ENCODE assay signal across 8 mouse cellular contexts in genomic region chr1:136670421-136670820, GRCm38 (mm10). TPM values are rescaled to one million over a fixed set of nuclear protein-coding genes. Genes with fewer than 3 reads are reported as not detected.
DNase-seq lines count a peak whose midpoint lies in the region; ATAC-seq and TF ChIP-seq lines count a peak whose summit lies in the region.

No protein-coding gene starts in this region.

- no peak for DNase-seq in liver, adult 2 months (ENCODE audit: extremely low read depth, low read depth, low spot score)
- no peak for DNase-seq in liver
- no peak for DNase-seq in embryonic facial prominence, embryonic 14.5 days (ENCODE audit: low spot score)
- no peak for DNase-seq in heart, postnatal 0 days (ENCODE audit: low spot score)
- DNase-seq in right cerebral cortex, postnatal 36 days (ENCODE audit: low spot score in 2 of 2), result no peak
- no peak for DNase-seq in gastrocnemius, postnatal 25 days
- no peak for DNase-seq in adrenal gland, adult 2 months

- H3K9ac ChIP-seq in liver, adult 2 months (ENCODE audit: low read depth, low read length), result 0 out of 2 replicates have a peak overlapping the region, but pooled peaks have one; percentile 23
- 0 out of 2 replicates have a peak overlapping the region, but pooled peaks have one; percentile 11 for H3K9ac ChIP-seq in embryonic facial prominence, embryonic 14.5 days (ENCODE audit: low read depth, low read length)
- H3K9ac ChIP-seq in heart, postnatal 0 days (replicated peaks; ENCODE audit: low read depth, low read length), result no peak overlapping the region
- no peak overlapping the region for H3K9ac ChIP-seq in midbrain, embryonic 15.5 days

- no peak for TF ChIP-seq POLR2A in liver, adult 2 months (IDR thresholded peaks at IDR 0.05; ENCODE audit: extremely low read depth, insufficient read depth, low read length)

- H3K4me2 ChIP-seq in embryonic facial prominence, embryonic 14.5 days (ENCODE audit: low read depth, low read length), result peak overlapping the region; percentile 37; the same call in 1 of the 2 replicates
- peak overlapping the region; percentile 29; the same call in 1 of the 2 replicates for H3K4me2 ChIP-seq in heart, postnatal 0 days (ENCODE audit: low read depth, low read length)
- H3K4me2 ChIP-seq in midbrain, embryonic 15.5 days, result peak overlapping the region; percentile 32

- no peak overlapping the region for H3K4me3 ChIP-seq in liver, adult 2 months (ENCODE audit: insufficient read depth, low read depth, low read length)
- no peak overlapping the region for H3K4me3 ChIP-seq in embryonic facial prominence, embryonic 14.5 days (ENCODE audit: low read depth, low read length)
- H3K4me3 ChIP-seq in heart, postnatal 0 days (ENCODE audit: low read depth, low read length), result peak overlapping the region; percentile 23; the same call in 1 of the 2 replicates
- H3K4me3 ChIP-seq in midbrain, embryonic 15.5 days, result no peak overlapping the region

- no peak for TF ChIP-seq CTCF in liver, adult 2 months (IDR thresholded peaks at IDR 0.05; ENCODE audit: low read depth, low read length)
- no peak for TF ChIP-seq CTCF in heart, postnatal 0 days (IDR thresholded peaks at IDR 0.05; ENCODE audit: low read depth)

- H3K27me3 ChIP-seq in liver, adult 2 months (ENCODE audit: control insufficient read depth, insufficient read depth, low read length), result no peaks in the 10 kb centered on the region
- no peaks in the 10 kb centered on the region for H3K27me3 ChIP-seq in embryonic facial prominence, embryonic 14.5 days (replicated peaks; ENCODE audit: control insufficient read depth, insufficient read depth, low read length)
- no peaks in the 10 kb centered on the region for H3K27me3 ChIP-seq in heart, postnatal 0 days (ENCODE audit: control insufficient read depth, insufficient read depth, low read length)
- H3K27me3 ChIP-seq in midbrain, embryonic 15.5 days (replicated peaks), result no peaks in the 10 kb centered on the region

- peaks cover 7% of the 10 kb centered on the region for H3K4me1 ChIP-seq in liver, adult 2 months (ENCODE audit: control insufficient read depth, insufficient read depth, low read length)
- no peaks in the 10 kb centered on the region; the same call in 1 of the 2 replicates for H3K4me1 ChIP-seq in embryonic facial prominence, embryonic 14.5 days (ENCODE audit: control insufficient read depth, insufficient read depth, low read length)
- H3K4me1 ChIP-seq in heart, postnatal 0 days (ENCODE audit: control insufficient read depth, insufficient read depth), result peaks cover 4% of the 10 kb centered on the region; the same call in 1 of the 2 replicates
- H3K4me1 ChIP-seq in midbrain, embryonic 15.5 days, result peaks cover 6% of the 10 kb centered on the region

- 61% methylated on average over 16 of the region's 16 CpGs for WGBS in liver, adult 2 months
- WGBS in embryonic facial prominence, embryonic 14.5 days, result 20% methylated on average over 16 of the region's 16 CpGs
- WGBS in heart, postnatal 0 days, result 34% methylated on average over 16 of the region's 16 CpGs
- 55% methylated on average over 16 of the region's 16 CpGs for WGBS in midbrain, embryonic 15.5 days

- no peak for TF ChIP-seq EP300 in heart, postnatal 0 days (IDR thresholded peaks at IDR 0.05; ENCODE audit: low read depth)

- no peaks in the 10 kb centered on the region for H3K36me3 ChIP-seq in liver, adult 2 months (ENCODE audit: control insufficient read depth, insufficient read depth, low read length)
- no peaks in the 10 kb centered on the region for H3K36me3 ChIP-seq in embryonic facial prominence, embryonic 14.5 days (ENCODE audit: control insufficient read depth, insufficient read depth, low read length)
- no peaks in the 10 kb centered on the region for H3K36me3 ChIP-seq in heart, postnatal 0 days (replicated peaks; ENCODE audit: control insufficient read depth, insufficient read depth, low read length)
- no peaks in the 10 kb centered on the region for H3K36me3 ChIP-seq in midbrain, embryonic 15.5 days (replicated peaks)

- H3K9me3 ChIP-seq in embryonic facial prominence, embryonic 14.5 days (ENCODE audit: control insufficient read depth, low read length), result no peaks in the 10 kb centered on the region
- H3K9me3 ChIP-seq in heart, postnatal 0 days (replicated peaks; ENCODE audit: control insufficient read depth, low read length), result no peaks in the 10 kb centered on the region
- no peaks in the 10 kb centered on the region for H3K9me3 ChIP-seq in midbrain, embryonic 15.5 days

- no peaks in the 10 kb centered on the region for H3K79me2 ChIP-seq in liver, adult 2 months (ENCODE audit: control insufficient read depth, insufficient read depth, low read length)

- no peak overlapping the region for H3K27ac ChIP-seq in liver, adult 2 months (replicated peaks; ENCODE audit: insufficient read depth, low read depth, low read length)
- H3K27ac ChIP-seq in embryonic facial prominence, embryonic 14.5 days (replicated peaks; ENCODE audit: low read depth, low read length), result no peak overlapping the region
- no peak overlapping the region for H3K27ac ChIP-seq in heart, postnatal 0 days (ENCODE audit: low read depth)
- no peak overlapping the region for H3K27ac ChIP-seq in midbrain, embryonic 15.5 days

- ATAC-seq in embryonic facial prominence, embryonic 14.5 days (ENCODE audit: low read depth), result peak; percentile 37; the same call in 1 of the 2 replicates
- no peak; the same call in 1 of the 2 replicates for ATAC-seq in heart, postnatal 0 days (ENCODE audit: insufficient read depth, low read depth)
- no peak for ATAC-seq in midbrain, embryonic 15.5 days (replicated peaks)

RNA-seq across cellular contexts. Expression of gene Zfp281, which starts 45.7 kb away (rescaled TPM):
- 19.5 and 20.4 TPM in 2 replicates for total RNA-seq in liver, adult 2 months (2014; rRNA removed)
- polyA plus RNA-seq in liver, adult 2 months (2012; rRNA removed), result 1.3 and 1.8 TPM in 2 replicates
- 19.5 and 21.4 TPM in 2 replicates for polyA plus RNA-seq in embryonic facial prominence, embryonic 14.5 days (2014; fragmentation: Nextera tagmentation; extraction: Ambion mirVana)
- total RNA-seq in heart, postnatal 0 days (2014; rRNA removed; ENCODE audit: low replicate concordance), result 13.7 and 16.2 TPM in 2 replicates
- 7.4 and 8.3 TPM in 2 replicates for polyA plus RNA-seq in heart, postnatal 0 days (2015; fragmentation: Nextera tagmentation; extraction: Ambion mirVana)
- 23.9 TPM in 2 replicates for polyA plus RNA-seq in midbrain, embryonic 15.5 days (2015; fragmentation: Nextera tagmentation; extraction: Ambion mirVana)
- total RNA-seq in gastrocnemius, postnatal 25 days (2021), result 10 to 100 TPM in 1 of 2 experiments, 1 to 10 TPM in 1; 8.3 to 10.2 TPM
- 10 to 100 TPM; 16.1 to 18.6 TPM for total RNA-seq in adrenal gland, adult 2 months (2021)
- 2.5 and 3.7 TPM in 2 replicates for polyA plus RNA-seq in adrenal gland, adult 2 months (2012; rRNA removed)

Comparison
In these comparisons a context has a peak if more than half of its experiments do, and no peak if none do; other contexts are left out.
1. H3K9ac ChIP-seq: peak in liver, adult 2 months (single experiment) and embryonic facial prominence, embryonic 14.5 days (single experiment); none in heart, postnatal 0 days (single experiment) and midbrain, embryonic 15.5 days (single experiment).
2. Peak in every context shown above with its lines, with median percentiles within 50 percentile points of each other: H3K4me2 ChIP-seq.